Mouse (Mus musculus) kidney, adult 18-20 months (tissue): ENCODE data around the gene Klhl5.
"Not testable (repeated sequence)": the region's sequence is repeated elsewhere in the genome, so short reads cannot be mapped to it uniquely, and the experiment has no call there.

Experiments
- DNase-seq: peaks from one replicate; pipeline ENCODE4 v3.0.0; 2021

Gene Klhl5

GRCm38 (mm10) chr5:65100002-65100401, 7.3 kb upstream of the Klhl5 start:
- no peak for DNase-seq

- DNase-seq, result no peak
Measured at GRCm38 (mm10) chr5:65101209-65101608, 6.1 kb upstream of the Klhl5 start.

GRCm38 (mm10) chr5:65101621-65102020, 5.7 kb upstream of the Klhl5 start:
- no peak for DNase-seq

DNA sequence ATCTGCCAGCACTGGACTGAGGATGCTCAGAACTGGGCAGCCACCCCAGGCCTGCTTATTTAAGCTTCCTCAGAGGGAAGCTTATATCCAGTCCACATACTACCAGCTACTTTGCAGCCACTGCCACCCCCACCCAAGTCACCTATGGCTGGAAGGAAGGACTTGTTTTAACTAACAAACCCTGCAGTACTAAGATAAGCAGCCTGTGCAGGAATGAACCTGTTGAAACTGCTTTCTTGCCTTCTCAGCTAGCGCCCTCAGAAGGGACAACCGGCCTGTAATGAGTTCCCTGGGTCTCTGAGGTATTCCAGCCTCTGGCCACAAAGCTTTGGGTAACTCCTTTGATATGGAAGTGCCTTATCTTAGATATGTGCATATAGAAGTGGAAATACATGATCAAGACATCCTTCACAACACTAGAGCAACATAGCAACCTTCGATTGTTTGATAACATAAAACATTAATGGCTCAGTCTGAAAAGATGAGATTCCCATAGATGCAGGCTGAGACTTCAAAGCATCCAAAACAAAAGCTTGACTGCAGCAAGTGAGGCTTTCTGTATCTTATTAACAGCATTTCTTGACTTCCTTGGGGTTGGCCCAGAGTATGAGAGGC, 5.2 kb upstream of the Klhl5 start:
- no peak for DNase-seq

- DNase-seq, result no peak
Measured at GRCm38 (mm10) chr5:65102641-65103042, 4.7 kb upstream of the Klhl5 start.

DNA sequence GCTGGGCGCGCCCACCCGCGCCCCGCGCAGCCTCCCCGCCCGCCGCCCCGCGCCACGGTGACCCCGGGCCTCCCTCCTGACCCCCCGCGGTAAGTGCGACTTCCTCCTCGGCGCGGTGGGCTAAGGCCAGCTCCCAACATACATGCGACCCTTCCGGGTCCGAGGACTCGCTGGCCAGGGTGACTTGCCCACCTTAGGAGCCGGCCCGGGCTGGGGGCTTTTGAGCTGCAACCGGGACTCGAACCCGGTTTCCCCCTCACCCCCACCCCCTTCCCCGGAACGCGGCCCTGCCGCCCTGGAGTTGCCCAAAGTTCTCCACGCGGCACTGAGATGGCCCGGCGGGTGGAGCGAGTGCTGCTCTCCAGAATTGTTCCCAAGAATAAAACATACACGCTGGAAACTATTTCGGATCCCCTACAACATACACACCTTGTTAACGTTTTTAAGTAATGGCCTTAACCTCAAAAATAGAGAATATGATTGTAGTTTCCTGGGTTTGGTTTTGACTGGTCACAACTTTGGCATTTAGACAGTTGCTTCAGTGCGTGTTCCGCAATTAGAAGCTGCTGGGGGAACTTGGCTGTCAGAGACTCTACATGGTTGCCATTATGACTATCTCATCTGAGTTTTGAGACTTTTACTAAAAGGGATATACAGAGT, 564 bp downstream of the Klhl5 start:
- peak; percentile 50 for DNase-seq

DNA sequence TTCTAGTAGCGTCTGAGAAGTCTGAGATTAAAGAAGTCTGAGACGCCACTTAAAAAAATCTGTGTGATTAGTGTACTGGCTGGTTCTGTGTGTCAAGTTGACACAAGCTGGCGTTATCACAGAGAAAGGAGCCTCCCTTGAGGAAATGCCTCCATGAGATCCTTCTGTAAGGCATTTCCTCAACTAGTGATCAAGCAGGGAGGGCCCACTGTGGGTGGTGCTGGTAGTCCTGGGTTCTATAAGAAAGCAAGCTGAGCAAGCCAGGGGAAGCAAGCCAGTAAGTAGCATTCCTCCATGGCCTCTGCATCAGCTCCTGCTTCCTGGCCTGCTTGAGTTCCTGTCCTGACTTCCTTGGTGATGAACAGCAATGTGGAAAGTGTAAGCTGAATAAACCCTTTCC, 4.9 kb downstream of the Klhl5 start:
- not testable (repeated sequence) for DNase-seq

- DNase-seq, result no peak
Measured at GRCm38 (mm10) chr5:65113323-65113722, 6.0 kb downstream of the Klhl5 start.

DNA sequence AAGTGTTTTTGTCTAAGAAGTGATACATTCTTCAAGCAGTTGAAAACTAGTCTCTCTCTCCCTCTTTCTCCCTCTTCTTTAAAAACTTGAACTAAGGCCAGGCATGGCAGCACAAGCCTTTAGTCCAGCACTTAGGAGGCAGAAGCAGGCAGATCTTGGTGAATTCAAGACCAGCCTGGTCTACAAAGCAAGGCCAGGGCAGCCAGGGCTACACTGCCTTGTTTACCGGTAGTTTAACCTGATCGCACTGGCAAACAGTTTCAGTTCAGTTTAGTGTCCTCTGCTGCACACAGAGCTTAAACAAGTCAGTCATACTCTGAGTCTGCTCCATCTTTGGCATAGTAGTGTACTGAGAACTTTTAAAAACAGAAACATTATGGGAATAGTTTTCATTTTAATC, 9.4 kb downstream of the Klhl5 start:
- no peak for DNase-seq

DNA sequence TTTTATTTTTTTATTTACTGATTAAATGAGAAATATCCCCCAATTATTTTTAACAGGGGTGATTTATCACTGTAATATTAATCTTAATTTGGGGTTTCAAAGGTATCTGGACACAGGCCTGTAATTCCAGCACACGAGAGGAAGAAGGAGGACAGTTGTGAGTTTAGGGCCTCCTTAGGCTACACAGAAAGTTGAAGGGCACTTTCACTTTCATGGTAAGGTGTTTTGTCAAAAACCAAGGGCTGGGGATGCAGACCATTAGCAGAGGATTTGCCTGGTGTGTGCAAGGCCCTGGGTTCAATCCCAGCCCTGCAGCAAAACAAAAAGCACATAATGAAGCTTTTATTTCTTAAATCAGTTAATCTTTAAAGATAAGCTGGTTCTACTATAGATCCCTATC, 12.2 kb downstream of the Klhl5 start:
- no peak for DNase-seq

GRCm38 (mm10) chr5:65119918-65120317, 12.6 kb downstream of the Klhl5 start:
- no peak for DNase-seq

GRCm38 (mm10) chr5:65122616-65123015, 15.3 kb downstream of the Klhl5 start:
- no peak for DNase-seq

GRCm38 (mm10) chr5:65126137-65126536, 18.8 kb downstream of the Klhl5 start:
- DNase-seq, result no peak

GRCm38 (mm10) chr5:65128481-65128880, 21.1 kb downstream of the Klhl5 start:
- DNase-seq, result no peak

GRCm38 (mm10) chr5:65130528-65131210, 23.3 kb downstream of the Klhl5 start:
- DNase-seq, result no peak

DNA sequence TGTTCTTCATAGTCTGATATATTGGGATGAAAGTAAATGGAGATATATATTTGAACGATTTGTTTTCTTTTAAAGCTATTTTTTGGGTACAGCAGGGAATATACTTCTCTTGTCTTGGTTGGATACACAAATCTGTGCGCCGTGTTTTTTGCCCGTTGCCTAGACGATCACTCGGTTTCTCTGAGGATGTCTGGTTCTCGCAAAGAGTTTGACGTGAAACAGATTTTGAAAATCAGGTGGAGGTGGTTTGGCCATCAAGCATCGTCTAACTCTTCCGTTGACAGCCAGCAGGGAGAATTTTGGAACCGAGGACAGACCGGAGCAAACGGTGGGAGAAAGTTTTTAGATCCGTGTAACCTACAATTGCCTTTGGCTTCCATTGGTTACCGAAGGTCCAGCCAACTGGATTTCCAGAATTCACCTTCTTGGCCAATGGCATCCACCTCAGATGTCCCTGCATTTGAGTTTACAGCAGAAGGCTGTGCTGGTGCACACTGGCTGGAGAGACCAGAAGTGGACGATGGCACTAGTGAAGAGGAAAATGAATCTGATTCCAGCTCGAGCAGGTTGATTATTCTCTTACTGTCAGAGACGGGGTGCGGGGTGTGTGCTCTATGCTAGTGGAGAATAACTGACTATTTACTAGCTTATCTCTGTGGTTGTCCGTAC, 24.0 kb downstream of the Klhl5 start:
- DNase-seq, result no peak

GRCm38 (mm10) chr5:65136159-65136558, 28.8 kb downstream of the Klhl5 start:
- no peak for DNase-seq

DNA sequence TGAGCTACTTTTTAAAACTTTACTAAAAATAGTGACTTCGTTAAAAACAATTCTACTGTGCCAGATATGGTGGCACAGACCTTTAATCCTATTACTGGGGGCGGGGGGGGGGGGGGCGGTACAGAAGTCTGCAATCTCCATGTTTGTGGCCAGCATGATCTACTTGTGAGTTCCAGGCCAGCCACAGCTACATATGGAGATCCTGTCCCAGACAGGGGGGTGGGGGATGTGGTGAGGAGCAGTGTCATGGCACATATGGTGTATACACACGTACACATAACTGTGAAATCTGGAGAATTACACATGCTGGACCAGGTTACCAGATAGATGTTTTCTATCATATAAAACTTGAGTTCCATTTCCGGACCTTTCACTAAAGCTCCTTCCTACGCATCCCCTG, 29.7 kb downstream of the Klhl5 start:
- DNase-seq, result no peak

DNA sequence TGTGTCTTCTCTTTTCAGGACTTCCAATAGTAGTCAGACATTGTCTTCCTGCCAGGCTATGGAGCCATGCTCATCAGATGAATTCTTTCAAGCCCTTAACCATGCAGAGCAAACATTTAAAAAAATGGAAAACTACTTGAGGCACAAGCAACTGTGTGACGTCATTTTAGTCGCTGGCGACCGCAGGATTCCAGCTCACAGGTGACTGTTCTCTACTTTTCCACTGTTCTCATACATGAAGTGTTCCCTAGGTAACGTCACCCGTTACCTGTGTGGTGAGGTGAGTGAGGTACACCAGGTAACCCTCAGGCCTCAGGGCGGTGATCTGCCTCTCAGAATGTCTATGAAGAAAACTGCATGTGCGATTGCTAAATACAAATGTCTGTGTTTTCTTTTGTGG, 33.9 kb downstream of the Klhl5 start:
- DNase-seq, result no peak

- DNase-seq, result no peak
Measured at GRCm38 (mm10) chr5:65142247-65142646, 34.9 kb downstream of the Klhl5 start.

- no peak for DNase-seq
Measured at GRCm38 (mm10) chr5:65145499-65146101, 38.3 kb downstream of the Klhl5 start.

- no peak for DNase-seq
Measured at GRCm38 (mm10) chr5:65146749-65147148, 39.4 kb downstream of the Klhl5 start.

GRCm38 (mm10) chr5:65149706-65150105, 42.4 kb downstream of the Klhl5 start:
- no peak for DNase-seq
